Mouse (Mus musculus): Measurements from ENCODE around the gene Syt2. TPM values are rescaled to one million over a fixed set of nuclear protein-coding genes. Genes with fewer than 3 reads are reported as not detected.

Syt2 gene
- polyA plus RNA-seq, 1 experiment, result not detected

DNA sequence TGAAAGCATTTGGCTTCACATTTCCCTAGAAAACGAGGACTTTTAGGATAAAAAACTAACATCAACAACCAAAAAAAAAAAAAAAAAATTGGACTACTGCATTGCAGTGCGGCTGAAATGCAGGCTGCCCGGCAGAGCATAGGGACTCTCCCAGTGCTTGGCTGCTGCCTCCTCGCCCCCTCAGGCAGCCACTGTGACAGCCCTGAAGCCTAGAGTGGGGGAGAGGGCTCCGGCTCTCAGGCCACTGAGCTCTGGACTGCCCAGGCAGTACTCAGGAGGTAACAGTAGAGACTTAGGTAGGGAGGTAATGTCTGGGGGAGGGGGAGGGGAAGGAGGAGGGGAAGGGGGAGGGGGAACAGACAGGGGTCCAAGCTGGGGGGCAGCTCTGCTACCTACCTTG lies 54.2 kb downstream of the Syt2 start:
- no peak overlapping the region for H3K4me3 ChIP-seq (replicated peaks; ENCODE audit: control insufficient read depth, low read depth, low read length)
- no peaks in the 10 kb centered on the region for H3K4me1 ChIP-seq (ENCODE audit: control insufficient read depth, insufficient read depth, low read length)
- WGBS, result 69% methylated on average over 5 of the region's 5 CpGs
- H3K27ac ChIP-seq (ENCODE audit: control insufficient read depth, insufficient read depth, low read depth, low read length, poor library complexity), result no peak overlapping the region
- TF ChIP-seq CTCF (IDR thresholded peaks at IDR 0.05; ENCODE audit: control insufficient read depth, insufficient read depth, low read length), result no peak
- no peak for TF ChIP-seq POLR2A (IDR thresholded peaks at IDR 0.05; ENCODE audit: borderline replicate concordance, control insufficient read depth, low read depth, low read length)

DNA sequence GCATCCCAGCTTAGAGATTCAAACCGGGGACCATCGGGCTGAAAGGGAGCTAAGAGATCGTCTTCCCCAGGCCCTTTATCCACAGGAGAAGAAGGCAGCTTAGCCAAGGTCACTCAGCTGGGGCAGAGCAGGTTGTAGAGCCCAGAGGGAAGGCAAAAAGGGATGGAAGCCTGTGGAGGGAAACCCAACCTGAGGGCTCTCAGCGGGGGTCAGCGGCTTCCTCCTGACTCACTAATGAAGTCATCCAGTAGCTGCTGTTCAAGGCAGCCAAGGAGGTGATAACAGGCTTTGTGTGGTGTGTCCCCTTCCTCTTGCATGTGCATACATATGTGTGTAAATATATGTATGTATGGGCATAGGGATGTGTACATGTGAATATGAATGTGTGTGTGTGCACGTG lies 54.7 kb downstream of the Syt2 start:
- 67% methylated on average over 6 of the region's 6 CpGs for WGBS
- H3K4me3 ChIP-seq (replicated peaks; ENCODE audit: control insufficient read depth, low read depth, low read length), result no peak overlapping the region
- H3K27ac ChIP-seq (ENCODE audit: control insufficient read depth, insufficient read depth, low read depth, low read length, poor library complexity), result no peak overlapping the region
- no peaks in the 10 kb centered on the region for H3K4me1 ChIP-seq (ENCODE audit: control insufficient read depth, insufficient read depth, low read length)
- TF ChIP-seq CTCF (IDR thresholded peaks at IDR 0.05; ENCODE audit: control insufficient read depth, insufficient read depth, low read length) (no peak), POLR2A (IDR thresholded peaks at IDR 0.05; ENCODE audit: borderline replicate concordance, control insufficient read depth, low read depth, low read length) (no peak)

DNA sequence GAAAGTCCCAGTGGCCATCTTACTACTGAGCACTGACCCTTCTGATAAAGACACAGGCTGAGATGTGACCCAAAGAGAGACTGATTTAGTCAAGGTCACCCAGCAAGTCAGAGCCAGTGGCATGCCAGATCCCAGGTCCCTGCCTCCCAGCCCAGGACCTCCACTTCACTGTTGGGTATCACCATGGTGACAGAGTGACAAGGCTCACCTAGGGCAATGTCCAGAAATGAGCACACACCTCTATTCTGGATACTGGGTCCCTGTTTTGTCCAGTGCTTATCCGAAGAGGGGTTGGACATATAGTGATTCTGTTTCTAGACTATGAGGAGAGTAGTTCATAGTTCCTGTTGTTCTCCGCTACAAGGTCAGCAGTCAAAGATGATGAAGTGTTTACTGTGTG lies 56.8 kb downstream of the Syt2 start:
- H3K27ac ChIP-seq (ENCODE audit: control insufficient read depth, insufficient read depth, low read depth, low read length, poor library complexity), result no peak overlapping the region
- TF ChIP-seq CTCF (IDR thresholded peaks at IDR 0.05; ENCODE audit: control insufficient read depth, insufficient read depth, low read length) (no peak), POLR2A (IDR thresholded peaks at IDR 0.05; ENCODE audit: borderline replicate concordance, control insufficient read depth, low read depth, low read length) (no peak)
- WGBS, result 71% methylated on average over 2 of the region's 2 CpGs
- no peak overlapping the region for H3K4me3 ChIP-seq (replicated peaks; ENCODE audit: control insufficient read depth, low read depth, low read length)
- no peaks in the 10 kb centered on the region for H3K4me1 ChIP-seq (ENCODE audit: control insufficient read depth, insufficient read depth, low read length)

DNA sequence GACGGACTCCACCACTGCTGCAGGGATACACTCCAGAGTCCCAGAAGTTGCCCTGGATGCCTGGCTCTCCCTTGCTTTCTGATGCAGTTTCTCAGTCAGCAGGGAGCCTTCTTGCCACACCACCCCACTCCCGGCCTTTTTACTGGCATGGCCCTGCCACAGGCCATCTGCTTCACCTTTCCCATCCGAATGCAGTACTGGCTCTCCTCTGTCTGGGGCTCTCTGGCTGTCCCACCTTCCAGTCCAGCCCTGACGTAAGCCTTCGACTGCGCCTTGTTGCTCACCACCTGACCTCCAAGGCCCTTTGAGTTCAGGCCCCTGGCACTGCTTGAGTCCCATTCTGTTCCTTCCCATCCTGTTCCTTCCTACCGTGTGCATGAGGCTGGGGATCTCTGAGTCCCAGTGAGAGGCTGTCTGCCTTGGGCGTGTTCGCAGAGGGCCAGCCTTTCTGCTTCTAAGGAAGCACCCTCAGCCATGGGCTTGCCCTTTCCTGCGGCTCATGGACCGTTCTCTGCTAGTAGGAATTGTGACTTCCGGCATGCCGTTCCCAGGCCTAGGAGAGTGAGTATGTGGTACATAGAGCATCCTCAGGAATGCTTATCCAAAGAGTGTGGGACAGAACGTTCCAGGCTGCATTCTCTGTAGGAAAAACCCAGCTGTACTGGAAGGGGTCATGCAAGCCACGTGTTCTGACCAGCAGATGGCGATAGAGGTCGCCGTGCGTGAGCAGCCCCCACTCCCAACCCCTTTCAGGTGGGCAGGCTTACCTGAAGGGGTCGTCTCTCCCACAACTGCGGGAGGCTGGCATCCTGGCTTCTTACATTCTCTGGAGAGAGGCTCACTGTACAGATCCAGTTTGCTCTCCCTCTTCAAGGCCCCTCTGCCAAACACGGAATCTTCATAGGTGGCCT lies 58.2 kb downstream of the Syt2 start:
- Histone ChIP-seq H3K4me3 (replicated peaks; ENCODE audit: control insufficient read depth, low read depth, low read length) (no peak overlapping the region), H3K4me1 (ENCODE audit: control insufficient read depth, insufficient read depth, low read length) (no peaks in the 10 kb centered on the region), H3K27ac (ENCODE audit: control insufficient read depth, insufficient read depth, low read depth, low read length, poor library complexity) (no peak overlapping the region)
- 45% methylated on average over 22 of the region's 22 CpGs for WGBS
- TF ChIP-seq CTCF (IDR thresholded peaks at IDR 0.05; ENCODE audit: control insufficient read depth, insufficient read depth, low read length) (peak; percentile 77), POLR2A (IDR thresholded peaks at IDR 0.05; ENCODE audit: borderline replicate concordance, control insufficient read depth, low read depth, low read length) (no peak)

DNA sequence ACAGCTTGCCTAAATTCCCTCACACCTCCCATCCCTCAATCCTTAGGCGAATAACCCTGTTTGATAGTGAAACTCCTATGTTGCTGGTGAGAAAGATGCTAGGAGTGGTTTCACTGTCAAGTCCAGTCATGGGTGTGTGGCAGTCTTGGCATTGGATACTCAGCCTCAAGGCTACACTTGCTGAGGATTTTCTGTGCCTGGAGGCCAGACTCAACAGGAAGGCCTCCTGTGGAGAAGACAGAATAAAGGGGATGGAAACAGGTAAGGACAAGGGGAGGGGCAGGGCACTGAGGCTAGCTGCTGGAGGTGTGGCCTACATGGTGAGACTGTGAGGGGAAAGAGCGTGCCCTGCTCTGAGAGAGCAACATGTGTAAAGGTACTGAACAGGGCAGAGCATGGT lies 60.1 kb downstream of the Syt2 start:
- 75% methylated on average over 2 of the region's 2 CpGs for WGBS

DNA sequence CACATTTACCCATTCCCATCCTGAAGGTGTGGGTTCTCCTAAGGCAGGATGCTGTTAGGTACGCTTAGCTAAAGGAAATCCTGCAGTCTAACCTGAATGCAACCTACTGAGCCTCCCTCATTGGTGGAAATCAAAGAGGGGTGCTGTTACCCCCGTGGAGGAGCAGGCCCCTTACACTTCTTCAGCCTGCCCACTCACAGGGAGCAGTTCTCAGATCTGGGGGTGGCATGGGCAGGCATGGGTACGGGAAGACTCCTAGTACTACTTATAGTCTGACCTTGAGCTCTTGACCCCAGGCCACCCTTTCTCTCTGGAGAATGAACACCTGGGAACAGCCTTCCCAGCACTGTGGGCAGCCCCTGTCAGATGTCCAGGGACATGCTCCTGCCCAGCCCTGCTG lies 61.0 kb downstream of the Syt2 start:
- WGBS, result 77% methylated on average over 3 of the region's 3 CpGs
- H3K27ac ChIP-seq (ENCODE audit: control insufficient read depth, insufficient read depth, low read depth, low read length, poor library complexity), result no peak overlapping the region
- TF ChIP-seq CTCF (IDR thresholded peaks at IDR 0.05; ENCODE audit: control insufficient read depth, insufficient read depth, low read length) (no peak), POLR2A (IDR thresholded peaks at IDR 0.05; ENCODE audit: borderline replicate concordance, control insufficient read depth, low read depth, low read length) (no peak)
- no peaks in the 10 kb centered on the region for H3K4me1 ChIP-seq (ENCODE audit: control insufficient read depth, insufficient read depth, low read length)
- no peak overlapping the region for H3K4me3 ChIP-seq (replicated peaks; ENCODE audit: control insufficient read depth, low read depth, low read length)

More for the DNA sequence above, 60.1 kb downstream of the Syt2 start:
- no peaks in the 10 kb centered on the region for H3K4me1 ChIP-seq (ENCODE audit: control insufficient read depth, insufficient read depth, low read length)
- H3K4me3 ChIP-seq (replicated peaks; ENCODE audit: control insufficient read depth, low read depth, low read length), result no peak overlapping the region
- TF ChIP-seq CTCF (IDR thresholded peaks at IDR 0.05; ENCODE audit: control insufficient read depth, insufficient read depth, low read length) (no peak), POLR2A (IDR thresholded peaks at IDR 0.05; ENCODE audit: borderline replicate concordance, control insufficient read depth, low read depth, low read length) (no peak)
- no peak overlapping the region for H3K27ac ChIP-seq (ENCODE audit: control insufficient read depth, insufficient read depth, low read depth, low read length, poor library complexity)

DNA sequence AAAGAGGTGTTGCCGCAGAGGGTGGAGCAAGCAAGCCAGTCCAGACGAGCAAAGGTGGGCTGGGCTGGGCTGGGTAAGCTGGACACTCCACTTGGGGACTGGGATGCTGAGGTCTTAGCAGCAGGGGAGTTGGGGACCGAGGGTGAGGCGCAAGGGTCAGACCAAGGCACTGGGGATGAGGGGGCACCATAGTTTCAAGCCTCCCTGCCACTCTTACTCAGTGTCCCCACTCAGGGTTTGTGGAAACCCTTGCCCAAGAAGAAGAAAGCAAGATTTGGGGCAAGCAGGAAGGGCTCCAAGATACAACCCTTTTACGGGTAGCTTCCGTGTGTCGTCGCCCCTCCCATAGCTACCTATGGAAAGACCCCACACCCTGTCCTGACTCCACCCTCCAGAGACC lies 61.8 kb downstream of the Syt2 start:
- no peaks in the 10 kb centered on the region for H3K4me1 ChIP-seq (ENCODE audit: control insufficient read depth, insufficient read depth, low read length)
- H3K4me3 ChIP-seq (replicated peaks; ENCODE audit: control insufficient read depth, low read depth, low read length), result no peak overlapping the region
- 11% methylated on average over 8 of the region's 8 CpGs for WGBS
- TF ChIP-seq CTCF (IDR thresholded peaks at IDR 0.05; ENCODE audit: control insufficient read depth, insufficient read depth, low read length), result no peak
- TF ChIP-seq POLR2A (IDR thresholded peaks at IDR 0.05; ENCODE audit: borderline replicate concordance, control insufficient read depth, low read depth, low read length), result no peak
- no peak overlapping the region for H3K27ac ChIP-seq (ENCODE audit: control insufficient read depth, insufficient read depth, low read depth, low read length, poor library complexity)

DNA sequence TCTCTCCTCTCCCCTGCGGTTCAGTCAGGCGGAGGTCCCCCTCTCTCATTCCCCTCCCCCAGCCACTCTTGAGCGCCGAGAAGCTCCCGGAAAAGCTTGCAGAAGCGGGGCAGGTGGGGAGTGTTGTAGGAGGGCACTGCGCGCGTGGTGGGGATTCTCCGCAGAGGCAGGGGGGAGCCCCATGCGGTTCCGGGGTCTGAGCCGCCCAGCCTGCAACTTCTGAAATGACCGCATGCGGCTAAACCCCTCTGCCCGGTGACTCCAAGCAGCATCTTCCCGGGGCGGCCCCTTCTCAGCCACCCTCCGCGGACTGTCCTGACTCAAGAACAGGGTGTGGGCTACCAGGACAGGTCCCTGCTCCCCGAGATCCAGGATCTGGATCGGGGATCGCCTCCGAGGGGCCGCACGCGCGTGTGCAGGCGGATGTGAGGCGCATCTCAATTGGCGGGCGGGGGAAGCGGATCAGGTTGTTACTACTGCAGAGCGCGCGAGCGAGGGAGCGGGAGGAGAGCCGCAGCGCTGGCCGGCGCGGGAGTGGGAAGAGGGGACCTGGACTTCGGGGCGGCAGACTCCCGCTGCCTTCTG lies 62.4 kb downstream of the Syt2 start:
- H3K4me3 ChIP-seq (replicated peaks; ENCODE audit: control insufficient read depth, low read depth, low read length), result no peak overlapping the region
- WGBS, result 1% methylated on average over 46 of the region's 46 CpGs
- no peak for TF ChIP-seq CTCF (IDR thresholded peaks at IDR 0.05; ENCODE audit: control insufficient read depth, insufficient read depth, low read length)
- no peak for TF ChIP-seq POLR2A (IDR thresholded peaks at IDR 0.05; ENCODE audit: borderline replicate concordance, control insufficient read depth, low read depth, low read length)

More for the DNA sequence above, 62.4 kb downstream of the Syt2 start:
- H3K4me1 ChIP-seq (ENCODE audit: control insufficient read depth, insufficient read depth, low read length), result no peaks in the 10 kb centered on the region
- H3K27ac ChIP-seq (ENCODE audit: control insufficient read depth, insufficient read depth, low read depth, low read length, poor library complexity), result no peak overlapping the region

All from bone marrow, adult 2 months (tissue).